Comparison of ENCODE assay signal across 19 mouse cellular contexts in genomic region chr3:79001754-79002153, GRCm38 (mm10).
"Had no signal": no experiment of that assay in that cellular context is flagged by ENCODE, and none has a peak within 500 bp of the region (broad histone marks: within the 10 kb centered on the region; RNA-seq: fewer than 3 reads in every experiment).

No protein-coding gene starts in this region.

- H3K9me3 ChIP-seq: liver, embryonic 15.5 days; lung, embryonic 15.5 days; megakaryocyte, embryonic 14.5 days; midbrain, embryonic 13.5 days; midbrain, embryonic 15.5 days; neural tube, embryonic 12.5 days; stomach, embryonic 15.5 days had no signal

- H3K9ac ChIP-seq: liver, embryonic 15.5 days; liver, postnatal 0 days; lung, embryonic 15.5 days; midbrain, embryonic 13.5 days; midbrain, embryonic 15.5 days; neural tube, embryonic 12.5 days; stomach, embryonic 15.5 days had no signal

- H3K4me1 ChIP-seq: liver, embryonic 15.5 days; lung, embryonic 15.5 days; megakaryocyte, embryonic 14.5 days; midbrain, embryonic 13.5 days; midbrain, embryonic 15.5 days; neural tube, embryonic 12.5 days; stomach, embryonic 15.5 days had no signal

- H3K36me3 ChIP-seq: liver, embryonic 15.5 days; lung, embryonic 15.5 days; midbrain, embryonic 13.5 days; midbrain, embryonic 15.5 days; neural tube, embryonic 12.5 days; stomach, embryonic 15.5 days had no signal

- H3K27me3 ChIP-seq: liver, embryonic 15.5 days; lung, embryonic 15.5 days; midbrain, embryonic 13.5 days; midbrain, embryonic 15.5 days; neural tube, embryonic 12.5 days; stomach, embryonic 15.5 days had no signal

- ATAC-seq: liver, postnatal 0 days; lung, postnatal 0 days; midbrain, embryonic 13.5 days; midbrain, embryonic 15.5 days had no signal

- H3K27ac ChIP-seq: liver, embryonic 15.5 days; lung, embryonic 15.5 days; midbrain, embryonic 13.5 days; midbrain, embryonic 15.5 days; neural tube, embryonic 12.5 days; stomach, embryonic 15.5 days; stomach, postnatal 0 days had no signal

- DNase-seq: liver, postnatal 0 days; lung, adult 2 months; lung, postnatal 14 days; lung, postnatal 36 days; retina, postnatal 1 day; right cerebral cortex, adult 18-20 months; right cerebral cortex, postnatal 14 days; thymus, adult 18-20 months; thymus, postnatal 14 days; thymus, postnatal 36 days had no signal

- H3K4me3 ChIP-seq: liver, embryonic 15.5 days; lung, embryonic 15.5 days; megakaryocyte, embryonic 14.5 days; midbrain, embryonic 13.5 days; midbrain, embryonic 15.5 days; neural tube, embryonic 12.5 days; stomach, embryonic 15.5 days had no signal
